Mouse (Mus musculus) activated CD4-positive, CD25-positive, alpha-beta regulatory T cell, adult 4 months (primary cell): ENCODE data around the gene Nfic. TPM values are rescaled to one million over a fixed set of nuclear protein-coding genes. Genes with fewer than 3 reads are reported as not detected.
"Not testable (repeated sequence)": the region's sequence is repeated elsewhere in the genome, so short reads cannot be mapped to it uniquely, and the experiment has no call there.

ENCODE experiments used
- ATAC-seq: one replicate; pipeline ENCODE4 v1.8.0; 2017
- polyA plus RNA-seq, 2 experiments: library from polyadenylated mRNA; unstranded; fragments of 100-300 nt; shearing (Covaris generic); gene quantifications; one replicate each; pipeline ENCODE4 v1.2.1; 2017

Gene Nfic
- polyA plus RNA-seq, 2 experiments from 2014 or later: 15.2 to 16.0 TPM

DNA sequence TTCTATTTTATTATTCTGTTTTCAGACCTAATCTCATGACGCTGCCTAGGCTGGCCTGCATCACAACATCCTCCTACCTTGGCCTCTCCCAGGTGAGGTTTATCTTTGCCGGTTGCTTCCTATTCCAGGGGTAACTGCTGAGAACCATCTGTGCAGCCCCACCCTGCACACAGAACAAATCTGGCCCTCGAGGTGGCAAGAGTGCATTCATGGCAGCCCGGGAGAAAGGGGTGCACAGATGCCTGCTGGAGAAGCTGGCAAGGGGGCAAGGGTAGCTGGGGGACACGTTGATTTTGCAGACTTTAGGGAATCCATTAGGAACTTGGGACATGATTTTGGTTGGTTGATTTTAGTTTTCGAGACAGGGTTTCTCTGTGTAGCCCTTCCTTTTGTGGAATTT is 2.8 kb upstream of the Nfic start:
- no peak for ATAC-seq

DNA sequence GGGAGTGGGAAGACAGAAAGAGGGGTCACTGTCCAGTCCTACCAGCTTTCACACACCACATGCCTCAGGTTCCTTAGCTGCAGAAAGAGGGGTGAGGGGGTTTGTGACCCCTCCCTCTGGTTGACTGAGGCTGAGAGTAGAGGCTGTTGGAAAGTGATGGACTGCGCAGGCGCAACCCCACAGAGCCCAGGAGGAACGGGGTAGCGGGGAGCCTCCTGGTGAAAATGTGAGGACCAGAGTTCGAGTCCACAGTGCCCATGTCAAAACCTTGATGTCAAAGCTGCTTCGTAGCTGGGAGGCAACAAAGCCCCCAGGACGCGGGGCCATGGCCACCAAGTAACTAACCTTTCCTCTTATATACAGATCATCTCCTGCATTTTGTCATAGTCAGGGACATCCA is 2.2 kb upstream of the Nfic start:
- no peak for ATAC-seq

- ATAC-seq: no peak
Measured at GRCm38 (mm10) chr10:81456983-81457563, 1.6 kb upstream of the Nfic start.

GRCm38 (mm10) chr10:81454106-81454505 is 1.3 kb downstream of the Nfic start:
- no peak for ATAC-seq

- no peak for ATAC-seq
Measured at GRCm38 (mm10) chr10:81452947-81453288, 2.5 kb downstream of the Nfic start.

DNA sequence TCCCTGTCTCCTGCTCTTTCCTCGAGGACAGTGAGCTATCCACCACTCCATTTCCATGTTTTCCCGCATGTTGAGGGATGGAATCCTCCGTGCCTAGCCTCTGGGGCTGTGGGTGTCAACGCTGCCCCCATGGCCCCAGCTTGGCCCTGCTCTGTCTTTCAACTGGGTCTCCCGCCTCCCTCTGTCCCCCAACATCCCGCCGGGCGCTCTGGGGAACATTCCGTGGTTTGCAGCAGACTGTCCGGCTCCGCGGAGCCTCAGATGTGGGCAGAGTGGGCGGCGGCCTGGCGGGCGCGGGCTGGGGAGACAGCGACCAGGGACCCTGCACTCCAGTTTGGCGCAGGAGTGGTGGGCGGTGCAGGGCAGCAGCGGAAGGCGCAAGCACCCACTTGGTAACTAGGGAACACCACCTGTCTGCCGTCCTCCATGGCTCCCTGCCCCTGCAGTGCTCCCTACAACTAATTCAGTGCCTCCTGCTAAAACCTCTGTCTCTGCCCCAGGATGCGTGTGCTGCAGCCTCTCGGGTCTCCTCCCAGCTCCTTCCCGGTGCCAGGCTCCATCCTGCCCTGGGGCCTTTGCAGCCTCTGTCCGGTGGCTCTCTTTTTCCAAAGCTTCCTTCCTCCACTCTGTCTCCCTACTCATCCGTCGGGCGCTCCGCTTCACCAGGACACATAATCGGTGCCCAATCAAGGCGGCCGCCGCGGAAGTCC is 3.0 kb downstream of the Nfic start:
- ATAC-seq: no peak

- no peak for ATAC-seq
Measured at GRCm38 (mm10) chr10:81451365-81451745, 4.1 kb downstream of the Nfic start.

DNA sequence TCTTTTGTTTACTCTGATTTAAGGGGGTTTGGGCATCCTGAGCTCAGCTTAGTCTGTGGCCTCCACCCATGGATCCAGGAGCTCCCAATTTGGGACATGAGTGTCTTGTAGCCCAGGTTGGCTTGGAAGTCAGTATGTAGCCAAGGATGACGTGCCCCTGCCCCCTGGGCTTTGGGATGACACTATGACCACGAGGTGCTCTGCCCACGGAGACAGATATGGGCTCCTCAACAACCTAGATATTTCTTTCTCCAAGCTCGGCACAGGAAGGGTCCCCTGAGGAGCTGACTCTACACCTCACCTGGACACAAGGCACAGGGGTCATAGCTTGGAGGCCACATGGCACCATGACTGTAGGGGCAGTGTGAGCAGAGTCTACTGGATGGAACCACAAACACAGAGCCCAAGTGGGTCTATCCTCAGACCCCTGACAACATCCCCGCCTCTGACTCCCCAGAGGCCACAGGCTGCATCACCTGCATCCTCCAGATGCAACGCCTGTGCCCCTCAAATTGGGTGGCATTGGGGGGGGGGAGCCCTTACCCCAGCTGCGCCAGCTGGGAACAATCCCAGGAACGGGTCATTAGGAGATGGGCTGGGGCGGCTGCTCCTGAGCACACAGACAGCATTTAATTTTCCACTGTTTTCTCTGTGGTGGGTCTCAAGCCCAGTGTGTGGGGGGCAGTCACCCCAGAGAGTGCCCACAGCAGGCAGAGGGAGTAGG is 4.6 kb downstream of the Nfic start:
- ATAC-seq: no peak

- peak; percentile 59 for ATAC-seq
Measured at GRCm38 (mm10) chr10:81450140-81450539, 5.3 kb downstream of the Nfic start.

- ATAC-seq: not testable (repeated sequence)
Measured at GRCm38 (mm10) chr10:81445516-81445915, 9.9 kb downstream of the Nfic start.

GRCm38 (mm10) chr10:81441019-81441418 is 14.4 kb downstream of the Nfic start:
- no peak for ATAC-seq

GRCm38 (mm10) chr10:81435436-81435835 is 20.0 kb downstream of the Nfic start:
- ATAC-seq: no peak

GRCm38 (mm10) chr10:81434361-81435263 is 20.8 kb downstream of the Nfic start:
- ATAC-seq: no peak

DNA sequence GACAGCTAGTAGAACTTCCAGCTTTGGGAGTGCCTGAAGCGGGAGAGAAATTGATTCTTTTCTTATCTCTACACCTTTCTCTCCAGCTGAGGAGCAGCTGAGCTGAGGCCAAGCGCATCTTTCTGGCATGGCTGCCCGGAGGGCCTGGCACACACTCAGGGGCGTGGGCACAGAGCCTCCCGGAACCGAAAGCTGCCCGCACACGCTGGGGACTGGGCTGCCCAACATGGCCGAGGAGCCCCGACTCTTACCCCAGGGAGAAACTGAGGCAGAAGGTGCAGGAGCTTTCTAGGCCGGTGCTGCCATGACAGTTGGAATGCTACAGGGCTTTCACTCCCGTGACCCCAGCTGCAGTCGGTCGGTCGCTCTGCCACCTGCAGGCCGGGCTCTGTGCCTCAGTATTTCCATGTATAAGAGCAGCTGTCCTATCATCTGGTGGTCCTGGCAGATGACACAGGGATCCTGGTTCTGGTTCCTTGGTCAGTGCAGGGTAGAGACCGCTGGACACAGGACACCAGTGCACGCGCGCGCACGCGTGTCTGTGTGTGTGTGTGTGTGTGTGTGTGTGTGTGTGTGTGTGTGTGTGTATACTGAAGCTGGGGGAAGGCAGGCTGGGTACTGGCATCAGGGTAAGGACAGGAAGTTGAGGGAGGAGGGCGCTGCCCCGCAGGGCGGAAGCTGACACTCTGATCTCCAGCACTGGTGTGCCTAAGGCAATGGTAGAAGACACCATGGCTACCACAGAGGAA is 21.7 kb downstream of the Nfic start:
- ATAC-seq: peak; percentile 65

GRCm38 (mm10) chr10:81432868-81433262 is 22.6 kb downstream of the Nfic start:
- peak; percentile 85 for ATAC-seq

DNA sequence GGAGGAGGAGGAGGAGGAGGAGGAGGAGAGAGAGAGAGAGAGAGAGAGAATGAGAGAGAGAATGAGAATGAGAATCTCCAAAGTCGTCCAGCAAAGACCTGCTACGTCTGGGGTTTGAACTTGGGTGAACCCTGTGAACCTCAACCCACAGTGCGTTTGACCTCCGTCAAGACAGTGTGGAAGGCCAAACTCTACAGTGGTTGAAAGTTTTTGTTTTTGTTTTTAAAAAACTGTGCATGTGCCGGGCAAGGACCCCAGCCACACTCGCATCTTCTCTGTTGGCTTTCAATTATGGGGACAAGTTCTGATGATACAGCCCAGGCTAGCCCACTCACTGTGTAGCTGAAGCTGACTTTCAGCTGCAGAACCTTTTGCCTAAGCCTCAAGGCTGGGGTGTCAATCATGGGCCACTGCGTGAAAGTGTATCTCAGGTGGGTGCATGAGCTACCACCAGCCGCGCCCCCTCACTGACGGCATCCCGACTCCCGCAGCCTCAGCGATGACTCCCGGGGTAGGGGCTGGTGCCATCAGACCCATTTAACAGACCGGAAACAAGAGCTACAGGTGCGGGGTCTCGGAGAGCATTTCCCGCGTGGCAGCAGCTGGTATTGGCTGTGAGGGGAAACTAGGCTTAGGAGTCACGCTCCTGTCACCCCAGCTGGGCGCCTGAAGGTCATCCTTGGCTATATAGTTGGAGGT is 23.1 kb downstream of the Nfic start:
- no peak for ATAC-seq

DNA sequence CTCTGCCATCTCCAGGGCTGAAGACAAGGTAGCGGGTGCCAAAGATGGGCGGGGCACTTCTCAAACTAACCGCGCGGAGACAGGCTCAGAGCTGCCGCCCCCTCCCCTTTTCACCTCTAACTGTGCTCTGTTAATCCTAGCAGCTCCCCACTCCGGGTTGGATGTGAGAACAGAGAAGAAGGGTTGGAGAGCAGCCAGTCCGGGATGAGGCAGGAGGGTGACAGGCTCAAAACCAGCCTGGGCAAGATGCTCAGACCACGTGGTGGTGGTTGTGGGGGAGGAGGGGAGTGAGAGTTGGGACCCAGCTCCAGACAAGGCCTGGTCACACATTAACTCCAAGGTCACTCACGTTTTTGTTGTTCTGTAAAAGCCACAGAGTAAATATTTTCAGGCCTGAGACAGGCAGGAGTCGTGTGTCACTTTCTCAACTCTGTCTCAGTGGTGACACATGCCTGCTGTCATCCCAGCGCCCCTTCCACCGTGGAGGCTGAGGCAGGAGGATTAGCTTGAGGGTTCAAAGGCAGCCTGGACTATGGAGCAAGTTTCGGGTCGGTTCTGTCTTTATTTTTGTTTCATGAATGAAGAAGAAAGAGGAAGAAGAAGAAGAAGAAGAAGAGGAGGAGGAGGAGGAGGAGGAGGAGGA is 23.8 kb downstream of the Nfic start:
- ATAC-seq: no peak

DNA sequence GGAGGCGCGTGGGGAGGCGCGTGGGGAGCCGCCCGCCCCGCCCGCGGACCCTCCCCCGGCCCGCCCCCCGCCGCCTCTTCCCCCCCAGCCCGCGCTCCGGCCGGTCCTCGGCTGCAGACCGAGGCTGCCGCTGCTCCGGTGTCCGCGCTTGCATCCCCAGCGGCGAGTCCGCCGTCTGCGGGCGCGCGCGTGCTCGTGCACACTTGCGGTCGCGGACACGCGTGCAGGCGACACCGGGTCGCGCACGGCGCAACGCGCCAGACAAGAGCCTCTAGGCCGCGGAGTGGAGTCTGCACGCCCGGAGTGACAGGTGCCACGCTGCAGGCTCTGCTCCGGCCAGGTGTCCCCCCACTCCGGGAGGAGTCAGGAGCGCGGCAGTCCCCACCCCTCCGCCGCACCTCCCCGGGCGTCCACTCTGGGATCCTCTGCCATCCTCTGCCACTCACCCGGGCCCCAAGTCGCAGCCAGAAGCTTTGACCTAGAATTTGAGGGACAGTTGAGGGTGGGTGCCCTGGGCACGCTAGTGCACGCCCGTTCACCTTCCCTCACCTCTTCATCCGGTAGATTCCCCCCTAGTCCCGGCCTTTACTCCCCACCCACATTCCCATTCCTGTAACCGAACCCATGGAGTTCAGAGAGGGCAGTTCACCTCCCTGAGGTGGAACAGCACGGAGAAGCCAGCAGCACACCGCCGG is 24.5 kb downstream of the Nfic start:
- no peak for ATAC-seq

DNA sequence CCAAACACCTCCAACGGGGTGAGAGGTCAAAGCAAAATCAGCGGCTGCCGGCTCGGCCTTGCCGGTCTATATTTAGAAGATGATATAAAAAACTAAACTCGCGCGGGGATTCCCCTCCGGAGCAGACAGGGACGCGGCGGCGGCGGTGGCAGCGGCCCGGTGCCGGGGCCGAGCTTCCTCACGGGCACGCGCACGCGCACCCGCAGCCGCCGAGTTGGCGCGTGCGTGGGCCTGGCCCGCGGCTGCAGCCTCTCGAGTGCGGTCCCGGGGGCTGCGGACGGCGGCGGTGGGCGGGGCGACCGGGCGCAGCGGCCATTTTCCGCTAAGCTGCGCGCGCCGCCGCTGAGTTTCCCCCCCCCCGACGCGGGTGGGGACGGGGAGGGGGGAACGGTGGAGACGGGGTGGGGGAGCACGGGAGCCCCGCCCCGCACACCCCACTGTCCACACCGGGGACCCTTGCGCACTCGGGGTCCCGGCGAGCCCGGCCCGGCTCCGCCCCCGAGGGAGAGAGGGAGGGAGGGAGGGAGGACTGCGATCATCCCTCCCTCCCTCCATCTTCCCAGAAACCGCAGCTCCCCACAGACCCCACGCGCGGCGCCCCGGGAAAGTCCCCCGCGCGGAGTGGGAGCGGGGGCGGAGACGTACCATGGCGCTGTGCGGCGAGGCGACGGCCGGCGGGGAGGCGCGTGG is 25.1 kb downstream of the Nfic start:
- no peak for ATAC-seq

GRCm38 (mm10) chr10:81429605-81430061 is 25.8 kb downstream of the Nfic start:
- no peak for ATAC-seq
